Mouse (Mus musculus) hindbrain, embryonic 13.5 days (tissue): ENCODE results near the gene Rnf113a1. TPM values are rescaled to one million over a fixed set of nuclear protein-coding genes. Genes with fewer than 3 reads are reported as not detected.
"Not testable (repeated sequence)": the region's sequence is repeated elsewhere in the genome, so short reads cannot be mapped to it uniquely, and the experiment has no call there.

Experiments used
- ATAC-seq: fragments of 200-750 bp; cut with Nextera tagmentation; 2 replicates; pipeline ENCODE4 v1.8.0; 2017; ENCODE audit warnings: moderate TSS enrichment; ENCODE audit not compliant: low FRiP score
- H3K27ac ChIP-seq: fragments of 300-500 bp; sonication (generic); 2 replicates; pipeline ENCODE4 v1.5.1; 2015; ENCODE audit warnings: inconsistent platforms, mild to moderate bottlenecking, moderate library complexity
- H3K27me3 ChIP-seq: fragments of 300-500 bp; sonication (generic); 2 replicates; pipeline ENCODE4 v1.6.1; 2015; ENCODE audit warnings: mild to moderate bottlenecking, inconsistent platforms
- H3K36me3 ChIP-seq: fragments of 300-500 bp; sonication (generic); 2 replicates; pipeline ENCODE4 v1.6.1; 2015; ENCODE audit warnings: mild to moderate bottlenecking, inconsistent platforms
- H3K4me1 ChIP-seq: fragments of 300-500 bp; sonication (generic); replicated peaks from 2 replicates; pipeline ENCODE4 v1.6.1; 2015; ENCODE audit warnings: inconsistent platforms
- H3K4me2 ChIP-seq: fragments of 300-500 bp; sonication (generic); 2 replicates; pipeline ENCODE4 v1.6.1; 2015; ENCODE audit warnings: inconsistent platforms, mild to moderate bottlenecking, moderate library complexity
- H3K4me3 ChIP-seq: fragments of 300-500 bp; sonication (generic); 2 replicates; pipeline ENCODE4 v1.5.1; 2015; ENCODE audit warnings: mild to moderate bottlenecking, inconsistent platforms
- H3K9ac ChIP-seq: fragments of 300-500 bp; sonication (generic); 2 replicates; pipeline ENCODE4 v1.6.1; 2015; ENCODE audit warnings: mild to moderate bottlenecking, inconsistent platforms
- H3K9me3 ChIP-seq: fragments of 300-500 bp; sonication (generic); 2 replicates; pipeline ENCODE4 v1.6.1; 2016; ENCODE audit warnings: inconsistent platforms
- WGBS: fragments of 180-500 bp; shearing (Covaris S2); methylation state at CpG from one replicate; pipeline ENCODE4 v1.1.7; 2015; 5-methylcytosine and 5-hydroxymethylcytosine counted together
- polyA plus RNA-seq: library from polyadenylated mRNA; unstranded; fragments of >200 nt; fragmentation: Nextera tagmentation; extraction: Ambion mirVana; gene quantifications from 2 replicates; pipeline ENCODE4 v1.2.1, GENCODE M21; 2015

Gene Rnf113a1
- polyA plus RNA-seq, 1 experiment from 2014 or later, result 18.6 TPM

DNA sequence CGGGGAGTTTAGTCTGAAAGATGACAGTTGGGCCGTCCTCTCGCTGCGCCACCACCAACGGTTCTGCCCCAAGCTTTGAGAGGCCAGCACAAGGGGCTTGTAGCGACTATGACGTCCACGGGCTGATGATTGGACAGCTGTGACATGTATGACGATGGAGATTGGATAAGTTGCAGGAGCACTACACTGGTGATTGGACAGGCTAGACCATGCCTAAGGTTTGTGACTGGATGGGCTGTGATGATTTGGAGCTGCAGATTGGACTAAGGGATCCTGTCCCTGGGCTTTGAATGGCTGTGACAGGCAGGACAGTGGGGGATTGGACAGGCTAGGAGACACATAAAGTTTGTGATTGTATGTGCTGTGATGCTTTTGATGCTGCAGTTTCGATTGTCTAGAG lies 19.9 kb downstream of the Rnf113a1 start, which contains the start of gene Gm9:
Gm9 (minus strand) TSS at position 101 of the 400 bp plus-strand sequence.
- 84% methylated on average over 10 of the region's 10 CpGs for WGBS
- H3K4me3 ChIP-seq, result no peak within 1 kb of the TSS
- H3K4me1 ChIP-seq, result no peaks in the 10 kb centered on the region
- ATAC-seq, result no peak
- no peak within 1 kb of the TSS for H3K9ac ChIP-seq
- no peaks in the 10 kb centered on the region for H3K36me3 ChIP-seq
- no peaks in the 10 kb centered on the region for H3K27me3 ChIP-seq
- no peak within 1 kb of the TSS for H3K4me2 ChIP-seq
- H3K9me3 ChIP-seq, result no peaks in the 10 kb centered on the region
- no peak within 1 kb of the TSS for H3K27ac ChIP-seq

DNA sequence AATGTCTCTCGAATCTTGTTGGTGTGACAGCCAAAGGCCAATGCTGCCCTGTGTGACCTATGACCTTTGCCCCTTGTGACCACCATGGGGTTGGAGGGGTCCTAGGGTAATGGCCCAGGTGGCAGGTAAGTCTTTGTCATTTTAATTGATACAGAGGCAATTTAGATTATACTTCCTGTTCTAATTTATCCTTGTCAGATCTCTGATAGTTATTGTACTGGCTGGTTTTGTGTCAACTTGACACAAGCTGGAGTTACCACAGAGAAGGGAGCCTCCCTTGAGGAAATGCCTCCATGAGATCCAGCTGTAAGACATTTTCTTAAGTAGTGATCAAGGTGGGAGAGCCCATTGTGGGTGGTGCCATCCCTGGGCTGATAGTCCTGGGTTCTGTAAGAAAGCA lies 31.1 kb downstream of the Rnf113a1 start, which contains the start of gene Rhox1:
Rhox1 (minus strand) TSS at position 101 of the 400 bp plus-strand sequence.
- H3K4me1 ChIP-seq, H3K36me3 ChIP-seq, H3K4me3 ChIP-seq, H3K27me3 ChIP-seq, H3K9me3 ChIP-seq, ATAC-seq, H3K4me2 ChIP-seq, H3K9ac ChIP-seq, H3K27ac ChIP-seq: not testable (repeated sequence)
- WGBS, result 75% methylated on average over 1 of the region's 1 CpGs

Other genes with a start within 250 kb of the Rnf113a1 start
- 76.5 TPM in 2 replicates for gene Sept6, start 199.5 kb upstream of the Rnf113a1 start, polyA plus RNA-seq
- 0.10 TPM in 1 of 2 replicates, not detected in the other for gene Sowahd, start 142.4 kb upstream of the Rnf113a1 start, polyA plus RNA-seq
- 349 and 381 TPM in 2 replicates for gene Rpl39, start 105.8 kb upstream of the Rnf113a1 start, polyA plus RNA-seq
- gene Upf3b, start 80.9 kb upstream of the Rnf113a1 start, polyA plus RNA-seq, result 33.6 and 36.2 TPM in 2 replicates
- gene Nkap, start 64.5 kb upstream of the Rnf113a1 start, polyA plus RNA-seq, result 24.2 and 25.0 TPM in 2 replicates
- 0.28 and 0.30 TPM in 2 replicates for gene Akap14, start 22.4 kb upstream of the Rnf113a1 start, polyA plus RNA-seq
- 683 and 716 TPM in 2 replicates for gene Ndufa1, start 82 bp upstream of the Rnf113a1 start, polyA plus RNA-seq
- not detected in 2 replicates for gene Gm9, start 19.8 kb downstream of the Rnf113a1 start, polyA plus RNA-seq
- not detected in 2 replicates for gene Rhox1, start 31.0 kb downstream of the Rnf113a1 start, polyA plus RNA-seq
- gene Rhox2a, start 53.7 kb downstream of the Rnf113a1 start, polyA plus RNA-seq, result 0.32 TPM in 1 of 2 replicates, not detected in the other
- not detected in 2 replicates for gene Rhox3a, start 58.7 kb downstream of the Rnf113a1 start, polyA plus RNA-seq
- gene Rhox4a, start 74.1 kb downstream of the Rnf113a1 start, polyA plus RNA-seq, result not detected in 2 replicates
- gene Rhox3a2, start 188.8 kb downstream of the Rnf113a1 start, polyA plus RNA-seq, result not detected in 2 replicates
- gene Rhox4a2, start 199.6 kb downstream of the Rnf113a1 start, polyA plus RNA-seq, result not detected in 2 replicates
- gene Rhox2b, start 220.8 kb downstream of the Rnf113a1 start, polyA plus RNA-seq, result not detected in 2 replicates
- not detected in 2 replicates for gene Rhox4b, start 241.2 kb downstream of the Rnf113a1 start, polyA plus RNA-seq